Mouse (Mus musculus) bone marrow, adult 2 months (tissue): ENCODE data around the gene Olfr465-ps1.

Source experiments
- CTCF ChIP-seq: fragments of 200-500 bp; IDR thresholded peaks from 2 replicates; pipeline ENCODE4 v1.5.1; 2011; ENCODE audit warnings: low read length, control low read depth; ENCODE audit not compliant: control insufficient read depth, insufficient read depth
- POLR2A ChIP-seq: fragments of 200-500 bp; IDR thresholded peaks from 2 replicates; pipeline ENCODE4 v1.6.1; 2011; ENCODE audit warnings: low read depth, mild to moderate bottlenecking, control low read depth, low read length, borderline replicate concordance; ENCODE audit not compliant: control insufficient read depth

- TF ChIP-seq CTCF (no peak), POLR2A (no peak)
Observed at GRCm38 (mm10) chr13:65101232-65101631, 36.7 kb upstream of the Olfr465-ps1 start.
